Mouse (Mus musculus) ovary, postnatal 36 days (tissue): ENCODE measurements around the gene Det1.

Experiments
- DNase-seq: peaks from one replicate; pipeline ENCODE4 v3.0.0; 2022; ENCODE audit warnings: low spot score, mixed read lengths

Gene Det1

DNA sequence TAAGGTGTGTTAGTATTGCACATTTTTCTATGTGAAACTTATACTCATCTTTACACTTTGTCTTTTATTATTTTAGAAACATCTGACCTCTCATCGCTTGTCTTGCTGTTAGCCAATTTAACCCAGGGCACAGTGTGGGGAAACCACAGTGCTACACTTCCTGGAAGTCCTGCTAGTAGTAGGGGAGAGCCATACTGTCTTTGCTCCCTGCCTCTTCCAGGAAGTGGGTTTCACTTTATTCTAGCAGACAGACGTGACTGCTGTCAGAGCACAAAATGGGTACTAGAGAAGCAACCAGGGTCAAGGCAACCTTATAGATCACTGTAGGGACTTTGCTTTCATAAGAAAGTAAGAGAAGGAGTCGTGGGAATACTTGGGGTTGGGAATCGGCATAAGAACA, 7.0 kb upstream of the Det1 start:
- DNase-seq, result no peak

DNA sequence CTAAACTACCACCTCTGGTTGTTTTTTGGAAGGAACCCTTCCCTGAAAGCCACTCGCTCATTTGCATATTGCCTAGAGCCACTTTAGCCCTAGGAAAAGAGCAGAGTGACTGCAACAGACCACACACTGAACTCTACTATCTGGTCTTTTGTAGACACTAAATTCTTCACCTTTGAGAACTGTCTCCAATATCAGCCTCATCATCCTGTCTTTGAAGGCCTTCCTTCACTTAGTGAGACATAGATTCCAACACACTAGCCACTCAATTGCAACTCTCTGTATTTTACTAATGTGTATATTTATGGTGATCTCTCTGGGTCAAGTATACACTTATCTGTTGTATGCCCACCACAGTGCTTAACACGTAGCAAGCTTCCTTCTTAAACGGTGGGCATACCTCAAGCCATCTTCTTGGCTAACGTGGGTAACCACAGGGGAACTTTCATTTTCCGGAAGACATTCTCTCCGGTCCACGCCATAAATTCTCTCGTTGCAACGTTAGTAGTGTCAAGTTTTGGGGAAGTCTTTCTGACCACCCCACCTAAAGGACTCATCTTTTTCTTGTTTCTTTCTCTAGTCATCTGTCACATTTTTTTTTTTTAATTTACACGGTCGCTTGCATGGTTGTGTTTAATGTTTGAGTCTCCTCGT, 872 bp downstream of the Det1 start:
- DNase-seq, result no peak

DNA sequence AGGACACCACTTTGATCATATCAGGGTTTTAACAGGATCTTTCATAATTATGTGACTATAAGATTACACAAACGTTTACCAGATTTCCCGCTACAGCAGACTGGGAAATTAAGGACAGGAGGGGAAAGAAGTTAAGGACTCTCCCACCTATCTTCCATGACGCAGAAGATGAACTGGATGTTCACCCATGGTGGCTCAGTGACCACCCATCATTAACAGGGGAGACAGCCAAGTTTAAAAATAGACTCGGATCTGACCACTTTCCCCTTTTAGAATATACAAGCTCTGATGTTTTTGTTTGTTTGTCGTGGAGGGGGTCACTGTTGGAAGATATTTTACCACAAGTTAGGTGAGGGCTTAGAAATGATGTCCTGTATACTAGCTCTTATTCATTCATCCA, 5.5 kb downstream of the Det1 start:
- no peak for DNase-seq

DNA sequence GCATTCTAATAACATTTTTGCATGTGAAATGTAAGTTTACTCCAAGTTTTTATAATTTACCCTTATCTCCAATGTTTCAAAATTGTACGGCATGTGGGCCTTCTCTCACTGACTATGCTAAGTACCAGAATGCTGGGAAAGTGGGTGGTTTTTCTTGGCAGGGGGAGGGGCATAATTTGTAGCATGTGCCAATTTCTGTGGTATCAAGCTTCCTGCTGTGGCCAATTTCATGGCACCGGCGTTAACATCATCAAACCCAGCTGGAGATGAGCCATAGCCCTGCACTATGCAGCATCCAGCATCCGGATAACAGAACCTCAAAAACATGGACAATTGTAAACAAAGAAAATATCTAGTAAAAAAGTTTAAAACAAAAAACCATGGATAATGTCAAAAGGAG, 9.8 kb downstream of the Det1 start:
- no peak for DNase-seq

DNA sequence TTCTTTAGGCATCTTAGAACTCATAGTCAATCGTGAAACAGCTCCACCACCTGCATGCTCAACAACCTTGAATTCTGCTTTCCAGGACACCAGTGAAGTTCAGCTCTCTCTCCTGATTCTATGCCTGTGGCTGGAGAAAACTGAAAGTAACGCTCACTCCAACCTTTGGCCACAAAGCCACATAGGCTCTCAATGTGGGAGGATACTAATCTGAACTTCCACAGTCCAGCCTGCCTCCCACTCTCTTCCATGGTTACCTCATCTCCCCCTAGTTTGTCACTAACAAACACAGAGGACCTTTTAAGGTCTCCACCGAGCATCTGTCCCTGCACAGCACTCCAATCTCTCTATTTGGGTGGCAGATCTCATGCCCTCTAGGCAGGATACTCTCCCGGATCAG, 11.4 kb downstream of the Det1 start:
- no peak for DNase-seq

DNA sequence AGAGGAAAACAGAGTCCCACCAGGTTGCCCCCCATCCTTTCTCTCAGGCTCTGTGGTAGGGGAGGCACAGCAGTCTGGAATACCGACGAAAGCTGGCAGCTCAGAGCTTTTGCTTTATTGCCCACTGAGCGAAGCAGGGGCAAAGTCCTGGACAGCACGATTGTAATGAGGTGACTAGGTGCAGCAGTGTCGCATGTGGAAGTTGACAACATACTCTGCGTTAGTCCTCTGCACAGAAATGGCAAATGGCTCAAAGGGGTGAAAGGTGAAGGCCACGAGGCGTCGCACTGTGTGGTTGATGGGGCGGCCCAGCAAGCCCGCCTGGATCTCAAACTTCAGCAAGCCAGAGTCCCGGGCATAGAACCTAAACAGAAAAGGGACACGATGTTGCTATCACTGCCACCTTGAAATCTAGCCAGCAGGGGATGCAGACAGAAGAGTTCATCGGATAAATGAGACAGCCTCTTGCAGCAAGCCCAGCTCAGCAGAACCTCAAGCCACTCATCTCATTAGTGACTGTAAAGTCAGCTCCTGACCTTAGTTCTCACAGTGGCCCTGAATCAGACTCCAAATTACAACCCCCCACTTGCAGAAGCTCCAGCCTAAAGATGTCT, 19.2 kb downstream of the Det1 start:
- no peak for DNase-seq

DNA sequence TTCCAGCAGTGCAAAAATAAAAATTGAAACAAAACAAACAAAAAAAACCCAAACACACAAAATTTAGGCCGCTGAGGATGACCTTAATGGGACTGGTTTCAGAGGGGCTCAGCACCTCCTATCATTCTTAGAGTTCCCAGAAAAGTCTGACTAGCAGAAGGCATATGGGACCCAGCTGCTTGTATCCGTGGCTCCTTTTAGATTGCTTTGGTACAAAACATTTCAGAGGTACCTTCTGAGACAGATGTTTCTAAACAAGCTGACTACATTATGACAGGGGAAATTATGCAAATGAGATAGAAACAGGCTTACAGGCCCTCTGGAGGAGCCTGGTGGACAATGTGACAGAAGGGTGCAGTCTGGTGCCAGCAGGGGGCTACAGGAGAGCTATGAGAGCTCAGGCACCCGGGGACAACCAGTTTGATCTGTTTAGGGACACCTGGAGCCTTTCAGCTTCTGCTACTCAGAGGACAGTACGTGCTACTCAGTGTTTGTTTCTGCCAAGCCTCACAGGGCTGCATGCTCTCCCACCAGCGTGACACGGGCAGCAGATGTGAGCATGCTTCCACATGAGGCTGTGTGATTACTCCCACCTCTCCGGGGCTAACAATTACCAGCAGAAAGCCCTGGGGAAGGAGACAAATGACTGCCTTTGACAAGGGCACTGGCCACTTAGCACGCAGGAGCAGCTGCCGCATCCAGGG, 20.2 kb downstream of the Det1 start:
- DNase-seq, result peak; percentile 15

DNA sequence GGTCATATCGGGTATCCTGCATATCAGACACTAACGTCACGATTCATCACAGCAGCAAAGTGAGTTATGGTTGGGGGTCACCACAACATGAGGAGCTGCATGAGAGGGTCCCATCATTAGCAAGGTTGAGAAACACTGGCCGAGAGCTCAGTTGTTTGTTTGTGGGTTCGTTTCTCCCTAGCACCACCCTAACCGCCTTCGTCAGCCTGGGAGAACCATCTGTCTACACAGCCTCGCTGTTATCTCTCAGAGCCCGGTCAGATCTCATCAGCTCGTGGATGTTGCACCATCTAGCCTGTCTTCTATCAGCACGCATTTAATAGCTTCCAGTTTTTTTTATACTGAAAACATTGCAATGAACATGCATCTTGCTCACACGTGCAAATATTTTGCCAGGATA, 28.7 kb downstream of the Det1 start:
- DNase-seq, result no peak

DNA sequence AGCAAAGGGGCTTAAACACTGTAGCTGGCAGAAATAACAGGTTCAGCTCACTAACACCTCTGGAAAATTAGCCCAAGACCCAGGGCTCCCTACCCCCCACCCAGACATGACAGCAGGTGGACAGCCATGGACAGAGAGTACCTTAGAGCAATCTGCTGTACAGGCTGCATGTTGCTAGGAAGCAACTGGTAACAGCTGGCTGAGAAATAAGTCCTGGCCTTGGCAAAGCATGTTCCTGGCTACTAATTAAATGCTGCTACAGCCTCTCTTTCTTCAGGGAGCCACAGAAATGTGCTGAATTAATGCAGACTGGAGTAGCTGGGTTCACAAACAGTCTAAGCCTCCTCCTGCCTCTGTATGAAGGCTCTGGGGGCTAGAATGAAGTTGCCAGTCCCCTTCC, 32.3 kb downstream of the Det1 start:
- DNase-seq, result no peak

DNA sequence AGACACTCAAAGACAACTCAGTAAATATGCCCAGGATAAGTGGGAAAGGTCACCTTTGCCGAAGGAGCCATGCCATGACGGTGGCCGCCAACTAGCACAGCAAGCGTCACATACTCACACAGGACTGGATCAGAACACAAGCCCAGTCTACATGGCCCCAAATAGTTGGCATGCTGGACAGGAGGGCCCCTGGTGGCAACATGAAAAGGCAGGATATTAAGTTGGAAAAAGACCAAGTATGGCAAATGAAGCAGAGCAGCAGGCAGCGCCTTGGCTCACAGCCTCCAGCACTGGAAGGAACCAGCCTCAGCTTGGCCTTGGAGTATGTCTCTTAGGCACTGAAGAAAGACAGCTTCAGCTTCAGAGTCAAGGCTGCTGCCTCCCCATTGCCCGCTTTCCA, 33.3 kb downstream of the Det1 start:
- peak; percentile 33 for DNase-seq

DNA sequence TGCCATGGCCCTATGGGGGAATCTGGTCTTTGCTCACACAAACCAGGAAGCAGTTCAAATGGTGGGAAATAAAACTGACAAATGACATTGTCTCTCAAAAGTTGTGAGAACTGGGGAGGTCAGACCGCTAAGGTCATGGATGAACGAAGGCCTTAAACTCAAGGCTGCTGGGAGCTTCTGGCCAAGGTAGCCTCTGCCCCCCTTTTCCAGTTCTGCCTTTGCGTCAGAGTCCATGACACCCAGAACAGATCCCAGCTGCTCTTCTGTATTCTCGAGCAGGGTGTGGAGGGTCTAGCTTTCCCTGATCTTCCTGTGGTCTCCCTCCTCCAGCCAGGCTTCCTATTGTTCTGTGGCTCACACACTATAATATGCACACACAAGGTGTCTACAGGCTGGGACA, 39.9 kb downstream of the Det1 start:
- DNase-seq, result no peak

DNA sequence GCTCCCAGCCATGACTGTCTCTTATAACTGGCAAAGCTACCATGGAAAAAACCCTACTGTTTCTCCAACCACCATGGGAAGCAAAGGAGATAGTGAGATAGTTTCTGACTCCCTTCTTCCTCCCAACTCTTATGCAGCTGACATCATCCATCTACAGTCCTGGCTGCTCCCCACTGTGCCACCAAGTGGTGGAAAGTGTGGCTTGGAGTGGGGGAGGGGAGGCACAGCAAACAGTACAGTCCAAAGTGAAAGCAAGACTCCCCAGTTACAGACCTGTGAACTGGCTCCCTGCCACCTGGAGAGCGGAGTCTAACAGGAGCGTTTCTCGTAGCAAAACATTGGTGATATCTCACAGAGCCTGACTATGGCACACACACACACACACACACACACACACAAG, 43.2 kb downstream of the Det1 start:
- DNase-seq, result peak; percentile 32

DNA sequence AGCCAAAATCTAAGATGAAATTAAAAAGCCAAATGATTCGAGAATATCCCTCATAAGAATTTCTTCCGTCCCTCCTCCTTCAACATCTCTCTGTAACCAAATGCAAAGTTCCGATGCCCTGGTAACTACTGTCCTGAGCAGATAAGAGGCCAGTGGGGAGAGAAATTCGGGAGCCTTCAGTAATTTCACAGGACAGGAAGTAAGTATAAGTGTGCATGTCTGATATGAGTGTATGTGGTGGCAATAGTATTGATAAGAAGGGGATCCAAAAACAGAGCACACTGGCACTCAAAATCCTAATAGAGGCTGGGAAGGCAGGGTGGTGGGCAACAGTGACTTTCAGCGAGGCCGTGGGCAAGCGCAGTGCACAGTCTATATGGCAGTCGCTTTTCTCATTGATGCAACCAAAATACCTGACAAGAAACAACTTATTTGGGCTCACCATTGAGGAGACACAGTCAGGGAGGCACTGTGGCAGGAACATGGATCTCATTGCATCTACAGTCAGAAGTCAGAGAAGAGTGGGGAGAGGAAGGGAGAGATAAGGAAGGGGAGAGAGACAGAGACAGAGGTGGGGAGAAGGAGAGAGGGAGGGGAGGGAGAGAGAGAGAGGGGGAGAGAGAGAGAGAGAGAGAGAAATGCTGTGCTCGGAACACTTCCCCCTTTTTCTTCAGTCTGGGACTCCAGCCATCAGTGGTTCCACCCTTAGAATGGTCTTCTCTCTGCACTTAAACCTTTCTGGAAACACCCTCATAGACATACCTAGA, 47.1 kb downstream of the Det1 start:
- no peak for DNase-seq

DNA sequence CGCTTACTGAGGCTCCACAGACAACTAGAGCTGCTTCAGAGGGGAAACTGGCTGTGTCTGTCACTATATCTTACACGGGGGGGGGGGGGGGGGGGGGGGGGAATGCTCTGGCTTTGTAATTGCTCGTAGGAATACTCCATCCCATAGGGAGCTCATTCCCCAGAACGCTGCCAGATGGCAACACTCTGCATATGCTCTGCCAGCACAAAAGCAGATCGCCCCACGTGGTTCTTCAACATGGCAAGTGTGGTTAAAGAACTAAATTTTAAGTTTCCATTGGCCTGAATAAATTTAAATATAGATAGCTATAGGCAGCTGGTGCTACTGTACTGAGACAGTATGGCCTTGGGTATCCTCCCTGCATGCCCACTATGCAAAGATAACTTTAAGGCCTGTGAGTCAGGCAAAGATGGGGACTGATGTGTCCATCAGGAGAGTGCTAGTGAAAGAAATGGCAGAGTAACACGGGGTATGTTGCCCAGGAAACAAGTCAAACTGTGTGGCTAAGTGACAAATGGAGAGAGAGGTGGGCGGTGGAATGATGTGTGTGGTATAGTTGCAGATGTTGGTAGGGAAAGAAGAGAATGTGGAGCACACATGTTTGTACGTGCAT, 49.1 kb downstream of the Det1 start:
- no peak for DNase-seq

DNA sequence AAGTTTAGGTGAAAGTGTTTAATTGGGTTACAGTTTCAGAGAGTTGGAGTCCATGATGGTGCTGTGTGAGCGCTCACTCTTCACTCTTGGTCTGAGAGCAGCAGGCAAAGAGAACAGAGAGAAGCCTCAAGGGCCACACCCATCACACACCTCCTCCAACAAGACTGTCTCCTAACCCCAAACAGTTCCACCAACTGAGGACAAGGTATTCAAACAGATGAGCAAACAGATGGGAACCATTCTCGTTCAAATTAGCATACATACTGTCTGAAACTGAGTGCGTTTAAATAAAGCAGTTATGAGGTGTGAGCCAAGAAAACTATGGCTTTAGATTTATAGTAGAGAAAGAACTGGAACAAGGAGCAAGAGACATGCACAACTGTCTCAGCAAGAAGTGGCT, 50.4 kb downstream of the Det1 start:
- DNase-seq, result no peak

DNA sequence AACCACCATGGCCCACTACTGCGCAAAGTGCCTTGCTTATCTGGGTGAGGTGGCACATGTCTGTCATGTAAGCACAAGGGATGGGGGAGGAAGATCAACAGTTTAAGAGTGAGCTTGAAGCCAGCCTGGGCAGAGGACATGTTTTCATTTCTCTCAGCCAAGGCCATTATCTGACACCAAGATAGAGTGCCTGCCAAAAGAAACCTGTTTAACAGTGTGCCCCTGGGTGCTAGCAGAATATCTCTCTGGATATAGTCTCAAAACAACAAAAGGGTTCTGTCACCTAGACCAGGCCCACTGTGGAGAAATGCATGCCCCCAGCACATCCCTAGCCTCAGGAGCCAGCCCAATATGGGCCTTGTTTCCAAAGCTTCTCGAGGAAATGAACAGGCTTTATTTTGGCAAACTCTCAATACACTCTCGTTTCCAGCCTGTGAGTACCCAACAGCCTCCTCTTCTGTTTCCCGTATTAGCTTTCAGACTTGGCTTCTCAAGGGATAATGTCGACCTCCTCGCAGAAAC, 52.4 kb downstream of the Det1 start:
- DNase-seq, result no peak

DNA sequence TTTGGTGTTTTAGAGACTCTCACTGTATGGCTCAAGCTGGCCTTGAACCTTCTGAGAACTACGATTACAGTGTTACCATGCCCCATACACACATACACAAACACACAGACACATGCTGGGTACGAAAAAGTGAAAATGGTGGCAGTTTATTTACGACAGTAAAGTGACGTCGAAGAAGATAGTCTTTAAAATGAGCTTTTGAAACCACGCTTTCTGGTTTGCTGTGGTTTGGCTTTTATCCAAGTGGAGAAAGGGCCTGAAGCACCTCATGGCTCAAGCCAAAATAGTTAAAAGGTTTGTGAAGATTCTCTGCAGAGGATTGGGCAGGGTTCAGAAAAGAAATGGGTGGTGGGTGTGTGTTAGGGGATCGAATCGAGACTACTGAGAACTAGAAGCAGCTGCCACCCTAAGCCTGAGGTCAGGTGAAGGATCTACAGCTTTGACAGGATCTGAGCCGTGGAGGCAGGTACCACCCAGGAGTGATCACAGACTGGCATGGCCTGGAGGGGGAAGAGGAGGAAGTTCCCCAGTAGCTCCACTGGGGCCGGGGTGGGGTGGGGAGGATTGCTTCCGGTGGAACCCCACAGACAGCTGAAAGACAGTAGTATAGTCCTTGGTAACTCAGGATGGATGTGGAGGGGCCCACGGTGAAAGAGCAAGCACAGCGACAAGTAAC, 53.0 kb downstream of the Det1 start:
- no peak for DNase-seq

DNA sequence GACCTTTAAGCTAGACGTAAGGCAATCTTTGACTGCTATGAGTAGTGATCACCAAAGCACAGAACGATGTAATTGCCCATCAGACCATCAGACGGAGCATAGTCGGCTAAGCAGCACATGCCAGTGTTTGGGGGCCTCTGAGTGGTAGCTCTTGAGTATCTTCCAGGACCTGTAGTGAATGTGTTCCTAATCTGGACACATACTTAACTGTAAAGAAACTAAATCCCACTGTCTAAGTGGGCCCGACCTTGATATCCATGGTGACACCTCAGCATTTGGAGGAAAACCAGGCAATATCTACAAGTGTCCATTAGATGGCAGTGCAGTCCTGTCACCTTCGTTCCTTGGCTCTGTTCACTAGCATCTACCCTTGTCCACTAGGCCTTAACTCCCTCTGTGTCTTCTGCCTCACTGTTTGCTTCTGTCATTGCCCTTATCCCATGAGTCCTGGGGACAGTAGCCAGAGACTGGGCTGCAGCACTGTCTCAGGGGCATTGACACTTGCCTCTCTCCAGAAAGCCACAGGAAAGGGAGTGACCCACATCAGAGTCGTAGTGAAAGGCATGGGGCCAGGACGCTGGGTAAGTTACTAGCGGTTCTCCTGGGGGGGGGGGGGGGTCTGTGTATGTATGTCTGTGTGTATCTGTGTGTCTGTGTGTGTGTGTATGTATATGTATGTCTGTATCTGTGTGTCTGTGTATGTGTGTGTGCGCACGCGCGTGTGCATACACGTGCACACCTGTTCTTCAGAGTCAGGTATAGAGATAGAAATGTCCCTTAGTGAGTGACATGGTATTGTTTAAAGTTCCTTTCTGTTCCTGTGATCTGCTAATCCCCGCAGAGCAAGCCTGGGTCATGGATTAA, 55.5 kb downstream of the Det1 start:
- DNase-seq, result peak; percentile 27

DNA sequence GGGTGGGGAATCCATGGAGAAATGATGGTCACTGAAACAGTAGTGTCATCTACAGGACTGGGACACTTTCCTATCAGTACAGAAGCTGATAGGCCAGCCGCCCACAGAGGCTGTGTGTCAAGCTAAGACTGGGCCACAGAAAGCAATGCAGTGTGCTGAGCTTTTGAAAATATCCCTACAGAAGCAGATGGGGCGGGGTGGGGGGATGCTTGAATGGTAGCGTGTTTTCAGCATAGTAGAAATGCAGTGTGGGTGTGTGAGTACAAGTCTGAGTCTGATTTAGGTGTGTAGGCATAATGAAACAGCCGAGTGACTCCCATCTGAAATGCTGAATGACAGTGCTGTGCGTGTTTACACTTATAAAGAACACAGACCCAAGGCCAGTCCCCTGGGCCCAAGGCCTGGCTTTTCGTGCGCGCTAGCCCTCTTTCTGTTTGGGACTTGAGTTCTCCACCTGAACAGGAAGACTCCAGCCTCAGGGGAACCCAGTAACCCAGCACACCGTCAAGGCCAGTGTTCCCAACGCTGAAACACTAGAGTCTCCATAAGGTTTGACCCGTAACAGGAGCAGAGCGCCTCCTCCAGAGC, 59.2 kb downstream of the Det1 start:
- peak; percentile 43 for DNase-seq

DNA sequence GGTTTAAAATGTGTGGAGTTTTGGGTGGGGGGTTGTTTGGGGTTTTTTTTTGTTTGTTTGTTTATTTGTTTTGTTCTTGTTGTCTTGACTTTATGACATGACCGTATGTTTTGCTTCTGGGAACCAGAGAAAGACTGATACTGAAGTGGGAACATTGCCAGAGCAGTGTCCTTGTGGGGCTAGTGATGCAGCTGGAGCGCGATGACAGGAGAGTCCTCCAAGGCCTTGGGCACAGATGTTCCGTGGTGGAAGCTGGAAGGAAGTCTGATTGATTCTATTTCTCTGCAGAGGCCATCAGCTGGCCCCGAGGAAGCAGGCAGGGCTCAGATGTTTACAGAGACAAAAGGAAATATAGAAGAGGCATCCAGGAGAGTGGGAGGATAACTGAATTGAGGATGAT, 61.2 kb downstream of the Det1 start:
- peak; percentile 40 for DNase-seq
